Mouse (Mus musculus): ENCODE data around the gene Il4.
"Not testable (repeated sequence)": the region's sequence is repeated elsewhere in the genome, so short reads cannot be mapped to it uniquely, and the experiment has no call there.

Gene Il4

GRCm38 (mm10) chr11:53561986-53562385 lies 56.5 kb downstream of the Il4 start:
- no peak for DNase-seq (ENCODE audit: low spot score)

GRCm38 (mm10) chr11:53559980-53560379 lies 58.5 kb downstream of the Il4 start:
- not testable (repeated sequence) for DNase-seq (ENCODE audit: low spot score)

GRCm38 (mm10) chr11:53557992-53558391 lies 60.5 kb downstream of the Il4 start:
- not testable (repeated sequence) for DNase-seq (ENCODE audit: low spot score)

DNA sequence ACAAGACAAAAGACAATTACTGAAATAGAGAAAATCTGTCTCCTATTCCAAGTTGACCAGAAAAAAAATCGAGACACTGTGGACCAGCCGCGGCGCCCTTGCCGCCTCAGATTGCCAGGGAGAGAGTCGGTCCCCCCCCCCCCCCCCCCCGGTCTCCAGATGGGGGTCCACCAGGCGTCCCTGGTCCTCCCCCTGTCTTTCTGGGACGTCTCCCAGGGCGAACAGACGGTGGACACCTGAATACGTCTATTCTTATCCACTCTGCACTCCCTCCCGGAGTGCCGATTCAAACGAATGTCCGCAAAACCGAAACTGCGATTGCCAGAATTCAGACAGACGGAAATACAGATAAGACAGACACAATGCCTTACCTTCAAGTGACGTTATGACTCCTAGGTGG lies 61.9 kb downstream of the Il4 start:
- DNase-seq (ENCODE audit: low spot score): not testable (repeated sequence)
